Mouse (Mus musculus) heart, postnatal 0 days (tissue): ENCODE results near the gene Prpf4.

Experiments
- CTCF ChIP-seq: IDR thresholded peaks from 2 replicates; pipeline ENCODE4 v1.5.1; 2016; ENCODE audit warnings: antibody characterized with exemption, control low read depth, low read depth
- EP300 ChIP-seq: IDR thresholded peaks from 2 replicates; pipeline ENCODE4 v1.6.1; 2016; ENCODE audit warnings: antibody characterized with exemption, low read depth

DNA sequence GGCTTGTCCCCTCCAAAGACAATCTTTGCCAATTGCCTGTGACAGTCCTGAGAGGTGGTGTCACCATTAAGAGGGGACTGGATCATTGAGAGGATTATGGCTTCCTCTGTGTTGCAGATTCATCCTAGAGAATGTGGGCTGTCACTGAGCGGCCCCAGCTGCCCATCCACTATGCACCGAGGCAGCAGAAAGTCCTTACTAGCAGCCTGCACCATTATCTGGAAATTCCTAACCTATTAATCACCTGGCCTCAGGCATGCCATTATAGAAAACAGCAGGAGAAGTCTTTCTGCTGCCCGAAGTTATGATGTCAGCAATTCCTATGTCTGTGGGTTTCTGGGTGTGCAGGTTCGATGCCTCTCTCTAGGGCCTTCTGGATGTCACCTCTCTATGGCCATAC lies 32.4 kb downstream of the Prpf4 start:
- TF ChIP-seq CTCF (no peak), EP300 (no peak)
